Mouse (Mus musculus): ENCODE results near the gene Prpf38b.
A peak's percentile ranks its signal among the peaks of the same experiment; 100 is the strongest.
"Not testable (repeated sequence)": the region's sequence is repeated elsewhere in the genome, so short reads cannot be mapped to it uniquely, and the experiment has no call there.

The Prpf38b gene

DNA sequence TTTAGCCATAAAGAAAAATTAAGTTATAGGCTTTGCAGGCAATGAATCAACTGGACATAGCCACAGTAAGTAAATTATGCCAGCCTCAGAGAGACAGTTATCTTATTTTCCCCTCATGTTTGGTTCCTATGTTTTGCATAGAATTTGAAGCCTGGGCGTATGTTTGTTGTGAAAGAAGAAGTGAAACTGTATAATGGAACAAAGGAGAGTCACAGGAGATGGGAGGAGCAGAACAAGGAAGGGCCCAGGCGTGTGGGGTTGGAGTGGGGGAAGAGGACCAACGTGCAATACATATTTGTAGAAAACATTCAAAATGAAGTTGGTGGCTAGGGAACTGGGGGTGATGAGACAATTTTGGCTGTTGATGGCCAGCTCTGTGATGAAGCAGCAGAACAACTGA is 11.4 kb downstream of the Prpf38b start:
- DNase-seq = peak; percentile 25 to 46

- no peak for DNase-seq
These were observed 12.9 kb downstream of the Prpf38b start for GRCm38 (mm10) chr3:108898640-108899039.

GRCm38 (mm10) chr3:108892914-108893313 is 18.6 kb downstream of the Prpf38b start:
- no peak for DNase-seq

- no peak for DNase-seq
These were observed 19.4 kb downstream of the Prpf38b start for GRCm38 (mm10) chr3:108892080-108892479.

DNA sequence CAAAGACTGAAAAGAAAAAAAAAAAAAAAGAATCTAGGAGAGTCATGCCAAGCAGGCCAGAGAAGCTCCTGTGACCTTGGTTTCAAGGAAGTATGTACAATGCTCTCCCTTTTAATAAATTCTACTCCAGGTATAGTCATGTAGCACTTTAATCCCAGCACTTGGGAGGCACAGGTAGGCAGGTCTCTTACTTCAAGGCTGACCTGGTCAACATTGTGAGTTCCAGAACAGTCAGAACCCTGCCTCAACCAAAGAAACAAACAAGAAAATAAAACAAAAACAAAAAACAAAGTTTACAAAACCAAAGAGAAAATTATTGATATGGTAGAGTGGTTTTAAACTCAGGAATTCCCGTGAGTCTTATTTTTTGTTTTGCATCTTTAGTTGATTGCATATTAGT is 21.6 kb downstream of the Prpf38b start, which contains the start of gene Fndc7:
TSS of gene Fndc7 (minus strand) at position 101 of the 400 bp plus-strand sequence.
- no peak for DNase-seq

DNA sequence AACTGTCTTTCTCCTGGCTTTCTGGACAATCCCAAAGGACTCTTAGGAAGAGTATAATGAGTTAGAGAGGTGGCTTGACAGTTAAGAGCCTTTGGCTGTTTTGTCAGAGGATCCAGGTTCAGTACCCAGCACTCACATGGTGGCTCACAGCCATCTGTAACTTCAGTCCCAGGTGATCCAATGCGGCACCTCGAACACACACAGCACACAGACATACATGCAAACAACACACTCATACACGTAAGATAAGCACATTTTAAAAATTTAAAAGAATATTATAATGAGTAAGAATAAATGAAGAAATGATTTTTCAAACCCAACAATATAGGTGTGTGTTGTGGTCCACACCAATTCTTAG is 23.9 kb downstream of the Prpf38b start:
- DNase-seq = no peak

- no peak for DNase-seq
These were observed 24.5 kb downstream of the Prpf38b start for GRCm38 (mm10) chr3:108886934-108887617.

- DNase-seq = peak in 1 of 2 experiments; percentile 26
These were observed 25.6 kb downstream of the Prpf38b start for GRCm38 (mm10) chr3:108885686-108886530.

DNA sequence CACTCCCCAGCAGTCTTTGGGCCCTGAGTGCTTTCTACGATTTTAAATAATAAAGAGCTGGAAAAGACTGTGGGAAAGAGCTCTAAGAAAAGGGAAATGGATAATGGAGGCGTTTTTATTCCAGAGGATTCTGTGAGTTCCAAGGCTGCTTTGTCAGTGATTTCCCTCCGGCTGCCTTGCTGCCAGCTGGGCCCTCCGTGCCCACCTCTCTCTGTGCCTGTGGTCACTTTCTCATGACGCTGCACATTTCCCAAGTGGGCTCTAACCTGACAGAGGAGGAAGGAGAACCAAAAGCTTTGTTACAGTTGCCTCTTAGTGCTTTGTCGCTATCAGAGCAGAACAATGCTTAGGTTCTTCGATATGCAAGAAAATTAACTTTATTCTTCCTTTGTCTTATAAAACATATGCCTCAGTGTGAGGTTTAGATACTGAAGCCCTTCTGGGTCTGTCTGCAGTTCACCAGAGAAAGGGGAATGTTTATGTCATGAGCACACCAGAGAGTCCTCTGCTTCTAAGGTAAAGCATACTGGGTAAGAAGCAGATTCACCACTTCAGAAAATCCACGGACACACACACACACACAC is 26.7 kb downstream of the Prpf38b start:
- no peak for DNase-seq

DNA sequence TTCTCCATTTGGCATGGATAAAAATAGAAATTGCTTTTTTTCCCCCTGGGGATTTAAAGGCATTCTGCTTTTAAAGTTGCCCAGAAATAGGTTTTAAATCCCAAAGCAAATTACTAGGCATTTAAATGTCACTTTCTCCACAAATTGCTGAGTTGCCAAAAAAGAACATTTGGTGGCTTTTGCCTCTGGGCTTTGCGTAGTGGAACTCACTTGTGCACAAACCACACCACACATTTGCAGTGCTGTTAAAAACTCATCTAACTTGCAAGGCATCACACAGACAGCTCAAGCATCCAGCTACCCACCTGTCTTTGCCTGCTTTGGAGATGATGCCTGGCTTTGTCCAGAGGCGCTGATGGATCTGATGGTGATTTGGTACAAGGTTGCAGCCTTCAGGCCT is 28.5 kb downstream of the Prpf38b start:
- DNase-seq = no peak

GRCm38 (mm10) chr3:108881873-108882272 is 29.7 kb downstream of the Prpf38b start:
- DNase-seq = peak in 1 of 2 experiments; percentile 8

- peak; percentile 28 to 63 for DNase-seq
These were observed 30.7 kb downstream of the Prpf38b start for GRCm38 (mm10) chr3:108880544-108881507.

- DNase-seq = no peak
These were observed 31.6 kb downstream of the Prpf38b start for GRCm38 (mm10) chr3:108879836-108880435.

DNA sequence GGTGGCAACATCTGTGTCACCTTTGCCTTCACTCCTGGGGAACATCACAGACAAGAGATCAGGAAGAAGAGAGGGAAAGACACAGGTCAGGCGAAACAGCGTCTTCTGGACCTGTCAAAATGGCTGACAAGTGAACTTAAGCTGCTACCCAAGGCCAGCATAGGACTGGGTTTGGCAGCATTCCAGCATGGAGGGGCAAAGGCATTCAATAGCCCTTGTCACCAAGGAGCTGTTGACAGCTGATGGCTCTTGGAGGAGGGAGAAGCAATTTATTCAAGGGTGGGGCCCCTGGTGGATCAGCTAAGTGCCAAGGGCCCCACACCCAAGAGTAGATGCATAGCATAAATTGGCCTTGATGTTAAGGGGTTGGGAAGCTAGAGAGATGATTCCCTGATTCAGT is 32.4 kb downstream of the Prpf38b start:
- DNase-seq = peak in 1 of 2 experiments; percentile 50

- DNase-seq = no peak
These were observed 40.9 kb downstream of the Prpf38b start for GRCm38 (mm10) chr3:108870631-108871030.

GRCm38 (mm10) chr3:108867449-108867848 is 44.1 kb downstream of the Prpf38b start:
- no peak for DNase-seq

GRCm38 (mm10) chr3:108865676-108866075 is 45.9 kb downstream of the Prpf38b start:
- DNase-seq = no peak

DNA sequence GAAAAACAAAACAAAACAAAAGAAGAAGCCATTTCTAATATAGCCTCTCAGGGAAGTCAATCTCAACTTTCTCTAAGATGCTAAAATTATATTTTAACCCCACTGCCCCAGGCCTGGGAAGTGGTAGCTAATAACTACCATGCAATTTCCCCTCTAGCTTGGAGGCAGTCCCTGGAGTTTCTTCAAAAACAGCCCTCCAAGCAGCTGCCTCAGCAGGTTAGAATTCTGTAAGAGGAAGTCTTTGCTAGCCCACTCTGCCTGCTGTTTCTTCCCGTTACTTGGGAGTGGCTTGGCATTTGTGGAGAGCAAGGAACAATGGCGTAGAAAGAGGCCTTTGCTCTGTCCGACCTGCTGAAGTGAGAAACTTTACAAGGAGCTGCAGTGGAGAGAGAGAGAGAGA is 46.4 kb downstream of the Prpf38b start:
- no peak for DNase-seq

DNA sequence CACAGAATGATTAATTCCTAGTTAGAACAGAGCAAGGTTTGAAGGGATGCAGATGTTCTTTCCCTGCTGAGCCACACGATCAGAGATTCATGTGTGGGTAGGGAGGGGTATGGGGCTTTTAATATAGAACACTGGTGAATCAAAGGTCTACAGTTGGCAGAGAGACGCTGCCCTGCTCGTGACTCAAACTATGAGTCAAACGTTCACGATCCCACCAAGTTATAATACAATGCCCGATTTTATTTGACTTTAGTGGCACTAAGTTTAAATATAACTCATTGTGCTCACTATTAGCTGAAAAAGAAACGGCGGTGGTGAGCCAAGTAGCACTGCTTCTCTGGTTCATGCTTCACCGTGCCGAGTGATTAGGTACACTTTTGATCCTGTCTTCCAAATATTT is 48.4 kb downstream of the Prpf38b start:
- no peak for DNase-seq

GRCm38 (mm10) chr3:108862282-108862681 is 49.2 kb downstream of the Prpf38b start:
- DNase-seq = not testable (repeated sequence)

- DNase-seq = no peak
These were observed 50.7 kb downstream of the Prpf38b start for GRCm38 (mm10) chr3:108860786-108861185.

DNA sequence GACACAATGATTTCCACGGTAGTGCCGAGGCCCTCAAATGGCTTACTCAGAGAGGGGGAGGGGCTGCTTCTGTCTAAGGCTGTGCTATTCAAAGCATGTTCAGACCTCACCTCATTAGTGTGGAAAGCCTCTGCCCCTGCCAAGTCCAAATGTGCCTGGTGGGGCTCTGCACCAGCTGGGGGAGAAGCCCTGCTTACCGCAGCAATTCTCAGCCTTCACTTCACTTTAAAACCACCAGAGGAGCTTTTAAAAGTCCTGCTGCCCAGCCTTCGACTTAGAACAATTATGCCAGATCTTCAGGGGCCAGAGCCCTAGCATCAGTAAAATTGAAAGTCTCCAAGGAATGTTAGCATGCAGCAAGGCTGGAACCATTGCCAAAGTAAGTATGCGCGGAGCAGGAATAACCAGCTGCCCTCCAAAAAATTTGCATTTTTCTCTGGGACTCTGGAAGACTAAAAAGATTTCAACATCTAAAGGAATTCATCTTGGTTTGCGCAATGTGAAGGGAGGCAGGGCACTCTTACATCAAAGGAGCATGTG is 53.2 kb downstream of the Prpf38b start:
- DNase-seq = peak; percentile 83 to 87

Data from lung, adult 18-20 months (tissue).